Mouse (Mus musculus) brain, embryonic 14.5 days (tissue): ENCODE data around the gene Dhx34. TPM values are rescaled to one million over a fixed set of nuclear protein-coding genes. Genes with fewer than 3 reads are reported as not detected.

ENCODE experiments used
- DNase-seq: peaks from one replicate; pipeline ENCODE4 v3.0.0-alpha.2; 2011; ENCODE audit warnings: low read depth
- CTCF ChIP-seq: fragments of 200-500 bp; IDR thresholded peaks from 2 replicates; pipeline ENCODE4 v1.5.1; 2012; ENCODE audit warnings: inconsistent platforms, mild to moderate bottlenecking, moderate library complexity, borderline replicate concordance; ENCODE audit not compliant: insufficient read depth, insufficient read length; ENCODE audit errors: extremely low read depth
- POLR2A ChIP-seq: fragments of 200-500 bp; IDR thresholded peaks from 2 replicates; pipeline ENCODE4 v1.6.1; 2012; ENCODE audit warnings: mild to moderate bottlenecking, inconsistent platforms, borderline replicate concordance; ENCODE audit not compliant: poor library complexity, insufficient read depth, insufficient read length, severe bottlenecking; ENCODE audit errors: extremely low read depth
- polyA plus RNA-seq: library from polyadenylated mRNA; depleted of rRNA; stranded (reverse); fragments of >200 nt; gene quantifications from 2 replicates; pipeline ENCODE4 v1.2.3, GENCODE M21; 2012

The Dhx34 gene
- polyA plus RNA-seq, 1 experiment = 20.4 TPM

DNA sequence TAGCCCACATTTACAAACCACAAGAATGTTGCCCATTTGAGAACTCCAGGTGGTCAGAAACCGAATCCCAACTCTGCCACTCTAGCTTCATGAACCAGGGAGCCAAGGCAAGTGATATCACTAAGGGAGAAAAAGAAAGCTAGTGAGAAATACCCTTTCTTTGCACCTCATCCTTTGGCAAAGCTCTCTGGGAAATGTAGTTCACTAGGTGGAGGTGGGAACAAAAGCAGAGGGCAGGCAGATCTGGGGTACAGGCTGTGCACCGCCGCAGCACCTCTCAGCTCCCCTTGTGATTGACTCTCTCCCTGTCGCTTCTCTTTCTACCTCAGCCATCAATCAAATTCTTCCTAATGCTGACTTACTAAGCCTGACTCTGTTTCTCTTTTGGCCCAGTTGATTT, 43.7 kb downstream of the Dhx34 start:
- DNase-seq = no peak
- no peak for TF ChIP-seq CTCF
- TF ChIP-seq POLR2A = no peak

DNA sequence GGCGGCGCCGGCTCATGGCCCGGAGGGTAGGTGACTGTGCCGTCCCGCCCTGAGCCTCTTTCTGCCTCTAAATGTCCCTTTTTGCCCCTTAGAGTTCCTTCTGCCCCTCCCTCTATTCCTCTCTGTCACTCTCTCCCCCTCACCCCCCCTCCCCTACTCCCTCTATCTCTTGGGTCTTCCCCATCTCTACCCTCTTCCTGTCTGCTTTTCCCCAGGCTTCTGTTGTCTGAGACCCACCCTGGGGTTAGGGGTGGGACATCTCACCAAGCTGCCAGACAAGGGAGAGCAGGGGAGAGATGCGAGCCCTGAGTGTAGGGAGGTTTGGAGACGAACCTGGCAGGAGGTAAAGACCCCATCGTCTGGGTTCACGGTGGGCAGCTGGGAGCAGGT, 46.3 kb downstream of the Dhx34 start:
- TF ChIP-seq POLR2A = no peak
- no peak for TF ChIP-seq CTCF
- DNase-seq = peak; percentile 25

DNA sequence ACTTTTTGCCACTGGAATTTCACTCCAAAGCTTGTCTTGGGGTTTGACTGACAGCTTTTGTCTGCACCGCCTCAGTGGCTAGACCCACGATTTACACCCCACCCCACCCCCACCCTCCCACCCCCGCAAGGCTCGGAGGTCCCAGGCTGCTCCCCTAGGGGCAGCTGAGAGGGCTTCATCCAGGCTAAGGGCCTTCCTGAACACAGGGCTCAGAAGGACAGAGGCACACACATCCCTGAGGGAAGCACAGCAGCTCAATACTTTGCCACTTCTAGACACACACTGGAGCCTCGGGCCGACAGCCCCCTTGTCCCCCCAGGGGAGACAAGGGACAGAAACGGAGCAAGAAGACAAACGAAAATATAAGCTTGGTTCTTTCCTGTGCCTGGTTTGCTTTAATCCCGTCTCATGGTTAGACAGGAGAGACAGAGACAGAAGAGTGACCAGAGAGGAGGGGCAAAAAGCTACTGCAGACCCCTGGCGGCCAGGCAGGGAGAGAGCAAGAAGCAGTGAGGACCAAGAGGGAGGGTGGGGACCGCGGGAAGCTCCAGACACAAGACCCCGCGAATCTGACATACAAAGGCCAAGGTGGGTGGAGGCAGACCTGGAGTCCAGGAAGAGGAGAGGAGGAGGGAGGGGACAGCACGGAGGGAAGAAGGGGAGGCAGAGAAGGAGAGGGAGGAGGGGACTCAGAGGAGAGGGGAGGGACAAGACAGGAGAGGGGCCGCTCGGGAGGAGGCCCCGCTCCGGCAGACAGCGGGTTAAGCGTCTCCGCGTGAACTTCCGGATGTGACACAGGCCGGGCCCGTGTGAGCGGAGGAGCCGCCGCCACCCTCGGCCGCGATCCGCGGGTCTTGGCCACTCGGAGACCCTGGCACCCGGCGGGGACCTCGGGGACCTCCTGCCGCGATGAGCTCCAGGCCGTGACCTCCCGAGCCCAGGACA, 47.0 kb downstream of the Dhx34 start, which contains the start of gene Meis3:
Meis3 (plus strand) TSS at position 494 of the 945 bp plus-strand sequence.
- peak; percentile 93 for DNase-seq

DNA sequence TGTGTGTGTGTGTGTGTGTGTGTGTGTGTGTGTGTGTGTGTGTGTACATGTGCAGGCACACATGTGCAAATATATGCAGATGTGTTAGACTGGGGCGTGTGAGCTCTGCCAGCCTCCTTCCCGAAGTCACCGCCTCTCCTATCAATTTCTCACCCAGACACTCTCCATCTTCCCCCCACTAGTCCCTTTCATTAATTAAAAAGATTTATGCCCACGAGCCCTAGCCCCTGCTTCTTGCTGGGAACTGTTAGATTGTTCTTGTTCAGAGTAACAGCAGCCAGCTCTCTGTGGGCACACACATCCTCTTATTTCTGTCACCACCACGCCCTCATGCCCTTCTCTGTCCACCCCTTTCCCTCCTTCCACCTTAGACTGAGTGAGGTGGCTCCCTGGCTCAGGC, 48.7 kb downstream of the Dhx34 start:
- TF ChIP-seq POLR2A (no peak), CTCF (no peak)
- DNase-seq = no peak

More for the DNA sequence above, 47.0 kb downstream of the Dhx34 start, which contains the start of gene Meis3:
- peak; percentile 68 for TF ChIP-seq POLR2A
- TF ChIP-seq CTCF = peak; percentile 72

DNA sequence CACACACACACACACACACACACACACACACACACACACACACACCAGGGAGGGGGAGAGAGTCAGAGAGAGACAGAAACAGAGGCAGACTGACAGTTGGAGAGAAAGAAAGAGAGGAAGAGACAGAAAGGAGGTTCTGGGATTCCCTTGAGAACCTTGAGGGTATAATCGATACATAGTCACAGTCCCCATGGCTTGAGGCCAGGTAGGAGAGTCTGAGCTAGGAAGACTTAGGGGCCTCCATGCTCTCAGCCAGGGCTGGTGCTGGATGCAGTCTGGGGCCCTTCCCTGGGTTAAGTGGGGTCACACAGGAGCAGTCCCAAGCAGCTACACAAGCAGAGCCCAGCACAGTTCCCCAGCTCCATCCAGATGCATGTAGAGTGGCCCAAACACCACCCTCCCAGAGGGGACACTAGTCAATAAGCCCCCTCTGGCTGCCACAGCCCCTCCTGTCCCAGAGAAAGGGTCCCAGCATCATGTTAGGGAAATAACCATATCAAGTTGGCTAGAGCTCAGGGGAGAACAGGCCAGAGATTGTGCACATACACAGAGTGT, 49.2 kb downstream of the Dhx34 start:
- DNase-seq = no peak
- TF ChIP-seq CTCF (no peak), POLR2A (no peak)

DNA sequence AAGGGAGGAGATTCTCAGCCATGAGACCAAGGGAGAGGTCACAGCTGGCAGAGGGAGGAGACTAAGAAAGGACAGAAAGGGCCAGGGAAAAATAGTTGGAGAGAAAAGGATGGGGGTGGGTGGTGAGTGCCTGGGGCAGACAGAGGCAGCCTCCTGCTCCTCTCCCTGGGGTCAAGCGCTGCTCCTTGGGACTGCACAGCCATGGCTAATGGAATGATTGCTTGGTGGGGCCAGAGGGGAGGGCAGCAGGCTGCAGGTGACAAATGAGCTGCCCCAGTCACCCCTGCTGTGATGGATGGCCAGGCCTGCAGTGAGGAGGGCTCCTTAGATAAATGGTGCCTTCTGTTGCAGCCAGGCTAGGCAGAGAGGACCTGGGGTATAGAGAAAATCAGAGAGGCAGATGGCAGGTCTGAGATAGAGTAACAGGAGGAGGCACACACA, 49.7 kb downstream of the Dhx34 start:
- peak; percentile 53 for DNase-seq

DNA sequence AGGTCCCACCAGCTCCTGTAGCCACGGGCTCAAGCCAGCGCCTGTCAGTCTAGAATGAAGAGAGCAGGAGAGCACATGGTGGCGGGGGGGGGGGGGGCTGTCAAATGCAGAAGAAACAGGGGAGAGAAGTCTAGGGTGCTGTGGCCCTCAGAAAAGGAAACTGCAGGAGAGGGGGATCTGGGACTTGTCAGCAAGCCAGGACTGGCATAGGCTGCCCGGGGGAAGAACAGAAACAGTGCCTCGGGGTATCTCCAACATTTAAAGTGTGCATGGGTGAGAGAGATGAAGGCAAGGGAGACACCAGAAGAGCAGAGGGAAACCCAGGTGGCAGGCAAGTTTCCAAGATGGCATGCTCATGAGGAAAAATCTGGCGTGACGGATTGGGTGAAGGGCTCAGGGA, 59.8 kb downstream of the Dhx34 start:
- TF ChIP-seq POLR2A (no peak), CTCF (no peak)
- DNase-seq = peak; percentile 25

More for the DNA sequence above, 49.7 kb downstream of the Dhx34 start:
- TF ChIP-seq POLR2A (no peak), CTCF (no peak)

DNA sequence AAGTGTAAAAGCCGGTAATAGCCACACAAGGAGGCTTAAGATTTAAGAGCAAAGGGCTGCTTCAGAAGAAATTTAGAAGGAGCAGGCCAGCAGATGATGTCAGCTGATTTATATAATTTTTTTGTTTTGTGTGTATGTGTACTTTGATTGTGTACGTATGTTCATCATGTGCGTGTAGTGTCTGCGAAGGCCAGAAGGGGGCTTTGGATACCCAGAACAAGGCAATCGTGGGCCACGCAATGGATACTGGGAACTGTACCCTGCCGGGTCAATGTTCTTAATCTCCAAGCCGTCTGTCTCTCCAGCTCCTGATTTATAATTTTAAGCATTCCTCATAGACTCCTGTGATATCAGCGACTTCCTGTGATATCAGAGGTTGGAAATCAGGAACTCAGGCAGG, 60.5 kb downstream of the Dhx34 start:
- TF ChIP-seq POLR2A (no peak), CTCF (no peak; the same call in 1 of the 2 replicates)

DNA sequence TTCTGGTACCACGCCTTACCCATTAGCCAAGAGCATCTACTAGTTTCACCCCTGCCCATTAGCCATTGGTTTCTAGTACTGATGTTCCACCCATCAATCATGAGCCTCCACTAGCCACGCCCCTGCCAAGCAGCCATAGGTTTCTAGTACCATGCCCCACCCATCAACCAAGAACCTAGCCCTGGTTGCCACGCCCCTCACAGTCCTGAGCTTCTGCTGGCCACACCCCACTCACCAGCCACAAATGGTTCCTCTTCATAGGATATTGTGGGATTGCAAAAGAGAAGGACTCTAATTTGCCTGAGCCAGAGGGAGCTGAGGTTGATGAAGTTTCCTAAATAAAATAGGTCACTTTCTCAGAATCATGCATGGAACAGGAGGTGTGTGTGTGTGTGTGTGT, 61.1 kb downstream of the Dhx34 start:
- no peak for DNase-seq
- TF ChIP-seq CTCF = no peak
- no peak for TF ChIP-seq POLR2A

More for the DNA sequence above, 60.5 kb downstream of the Dhx34 start:
- no peak for DNase-seq

DNA sequence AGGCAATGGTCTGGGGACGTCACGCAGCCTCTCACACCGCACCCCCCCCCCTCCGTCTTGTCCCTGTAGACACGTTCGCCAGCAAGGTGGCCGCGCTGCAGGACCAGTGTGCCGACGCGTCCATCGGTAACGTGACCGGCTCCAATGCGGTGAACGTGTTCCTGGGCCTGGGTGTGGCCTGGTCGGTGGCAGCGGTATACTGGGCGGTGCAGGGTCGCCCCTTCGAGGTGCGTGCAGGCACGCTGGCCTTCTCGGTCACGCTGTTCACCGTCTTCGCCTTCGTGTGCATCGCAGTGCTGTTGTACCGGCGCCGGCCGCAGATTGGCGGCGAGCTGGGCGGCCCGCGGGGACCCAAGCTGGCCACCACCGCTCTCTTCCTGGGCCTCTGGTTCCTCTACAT, 63.1 kb downstream of the Dhx34 start:
- TF ChIP-seq CTCF = no peak
- TF ChIP-seq POLR2A = no peak
- DNase-seq = no peak

DNA sequence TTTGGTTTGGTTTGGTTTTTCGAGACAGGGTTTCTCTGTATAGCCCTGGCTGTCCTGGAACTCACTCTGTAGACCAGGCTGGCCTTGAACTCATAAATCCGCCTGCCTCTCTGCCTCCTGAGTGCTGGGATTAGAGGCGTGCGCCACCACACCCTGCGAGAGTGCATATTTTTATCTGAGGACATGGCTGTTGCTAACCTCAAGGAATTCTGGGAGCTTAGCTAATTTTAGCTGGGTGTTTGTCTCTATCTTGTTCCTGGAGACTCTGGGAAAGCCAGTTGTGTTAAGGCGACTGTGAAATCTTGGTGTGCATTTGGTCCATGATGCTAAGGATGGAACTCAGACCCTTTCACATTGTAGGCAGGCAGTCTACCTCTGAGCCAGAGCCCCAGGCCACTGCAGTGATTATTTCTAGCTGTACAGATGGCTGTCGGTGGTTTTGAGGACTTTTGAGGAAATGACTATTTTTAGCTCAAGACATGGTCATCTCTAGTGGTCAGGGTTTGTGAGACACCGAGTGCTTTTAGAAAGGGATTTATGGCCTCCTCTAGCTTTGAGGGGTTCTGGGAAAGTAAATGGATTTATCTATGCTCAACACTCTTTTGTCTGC, 65.6 kb downstream of the Dhx34 start:
- no peak for TF ChIP-seq CTCF
- no peak for TF ChIP-seq POLR2A
- no peak for DNase-seq

DNA sequence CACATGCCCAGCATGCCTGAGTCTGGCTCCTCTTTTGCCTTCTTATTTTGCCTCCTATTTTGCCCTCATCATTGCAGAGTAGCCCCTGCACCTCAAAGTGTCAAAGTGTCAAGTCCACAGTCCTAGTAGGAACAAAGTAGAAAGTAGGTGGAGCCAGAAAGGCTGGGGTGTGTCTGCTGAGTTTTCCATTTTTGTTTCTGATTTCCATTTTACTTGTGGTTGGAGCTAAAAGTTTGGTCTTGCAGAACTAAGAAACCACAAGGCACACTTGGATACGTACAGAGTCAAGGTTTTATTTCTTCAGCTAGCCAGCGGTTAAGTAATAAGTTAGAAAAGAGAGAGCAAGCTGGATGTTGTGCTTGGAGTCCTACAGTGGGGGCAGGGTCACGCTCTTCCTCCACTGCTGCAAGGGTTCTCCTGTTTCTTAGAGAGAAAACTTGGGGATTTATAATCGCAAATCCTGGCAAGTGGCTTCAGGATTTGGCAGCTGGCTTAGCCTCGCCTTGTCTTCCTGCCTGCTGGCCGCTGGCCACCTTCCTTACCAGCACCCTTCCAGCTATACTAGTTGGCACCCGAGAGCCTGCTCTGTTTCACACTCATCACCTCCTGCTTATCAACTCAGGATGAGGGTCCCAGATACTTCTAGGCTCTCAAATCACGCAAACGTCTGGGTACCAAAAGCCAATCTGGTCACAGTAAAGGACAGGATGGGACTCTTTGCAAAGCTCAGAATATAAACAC, 66.5 kb downstream of the Dhx34 start:
- DNase-seq = peak; percentile 65
- no peak for TF ChIP-seq POLR2A
- no peak for TF ChIP-seq CTCF
